Mouse (Mus musculus) embryonic stem cell, embryonic (primary cell): ENCODE measurements around the gene Tbc1d14.

Experiments used
- CTCF ChIA-PET, 4 experiments: fragments of 300-600 bp in 2 of 4; fragments of 350-600 bp in 2 of 4; sonication (Branson Sonifier 250); formaldehyde crosslinking; loops; one replicate each; lab custom pipeline; 2022; ENCODE audit warnings: inconsistent platforms in 2 of 4; lab: Charles Lee
- POLR2A ChIA-PET, 4 experiments: fragments of 300-600 bp in 2 of 4; fragments of 350-600 bp in 2 of 4; sonication (Branson Sonifier 250); formaldehyde crosslinking; loops; one replicate each; lab custom pipeline; 2022; ENCODE audit warnings: antibody characterized with exemption in 4 of 4, inconsistent platforms in 1 of 4; lab: Charles Lee

Tbc1d14 gene

DNA sequence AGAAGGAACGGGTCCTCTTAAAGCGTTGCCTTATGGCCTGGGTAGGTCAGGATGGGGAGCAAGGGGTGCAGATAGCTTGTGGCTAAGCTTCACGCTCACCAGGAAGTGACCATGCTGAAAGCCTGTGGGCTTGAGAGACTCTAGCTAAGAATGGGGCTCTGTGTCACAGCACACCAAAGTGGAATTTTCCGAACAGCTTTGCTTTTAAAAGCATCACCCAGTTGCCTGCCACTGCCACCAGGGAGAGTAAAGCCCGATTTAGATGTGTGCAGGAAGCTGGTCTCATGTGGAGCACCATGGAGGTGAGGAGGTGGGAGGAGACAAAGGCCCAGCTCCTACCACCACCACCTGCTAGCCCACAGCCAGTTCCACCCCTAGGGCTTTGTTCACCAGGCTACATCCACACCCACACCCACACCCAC, 2.6 kb downstream of the Tbc1d14 start:
- POLR2A ChIA-PET, result interaction anchor here in 3 of 4 experiments (0.6 to 4.4 kb wide), 8 partner anchors 8 to 157 kb away, joined by 3 to 43 read pairs (median 8); partner anchors contain the start of gene Grpel1 (in 2 of the 3)
- CTCF ChIA-PET, result interaction anchor here in 1 of 4 experiments (0.9 to 1.0 kb wide), 2 partner anchors 8 to 149 kb away, joined by 3 to 4 read pairs; no protein-coding TSS in a partner anchor

DNA sequence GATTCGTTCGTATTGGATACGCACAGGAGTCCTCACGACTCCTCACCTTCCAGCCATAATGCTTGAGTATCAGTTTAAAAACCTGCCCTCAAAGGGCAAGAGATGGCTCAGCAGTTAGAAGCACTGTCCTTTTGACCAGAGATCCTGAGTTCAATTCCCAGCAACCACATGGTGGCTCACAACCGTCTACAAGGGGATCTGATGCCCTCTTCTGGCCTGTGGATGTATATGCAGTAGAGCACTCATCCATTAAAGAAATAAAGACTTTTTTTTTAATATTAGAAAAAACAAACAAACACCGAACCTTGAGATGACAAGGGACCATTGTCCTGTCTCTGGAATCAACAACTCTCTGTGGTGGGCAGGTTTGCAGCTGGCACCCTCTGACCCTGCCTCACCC, 8.8 kb downstream of the Tbc1d14 start:
- ChIA-PET POLR2A (interaction anchor here in 2 of 4 experiments (1.0 to 3.6 kb wide), 4 partner anchors 30 to 120 kb away, joined by 3 to 109 read pairs (median 38); partner anchors contain the start of gene Grpel1 (in 1 of the 2)), CTCF (interaction anchor here in 2 of 4 experiments (0.9 to 1.1 kb wide), 3 partner anchors 10 to 121 kb away, joined by 3 to 5 read pairs (median 3); no protein-coding TSS in a partner anchor)

DNA sequence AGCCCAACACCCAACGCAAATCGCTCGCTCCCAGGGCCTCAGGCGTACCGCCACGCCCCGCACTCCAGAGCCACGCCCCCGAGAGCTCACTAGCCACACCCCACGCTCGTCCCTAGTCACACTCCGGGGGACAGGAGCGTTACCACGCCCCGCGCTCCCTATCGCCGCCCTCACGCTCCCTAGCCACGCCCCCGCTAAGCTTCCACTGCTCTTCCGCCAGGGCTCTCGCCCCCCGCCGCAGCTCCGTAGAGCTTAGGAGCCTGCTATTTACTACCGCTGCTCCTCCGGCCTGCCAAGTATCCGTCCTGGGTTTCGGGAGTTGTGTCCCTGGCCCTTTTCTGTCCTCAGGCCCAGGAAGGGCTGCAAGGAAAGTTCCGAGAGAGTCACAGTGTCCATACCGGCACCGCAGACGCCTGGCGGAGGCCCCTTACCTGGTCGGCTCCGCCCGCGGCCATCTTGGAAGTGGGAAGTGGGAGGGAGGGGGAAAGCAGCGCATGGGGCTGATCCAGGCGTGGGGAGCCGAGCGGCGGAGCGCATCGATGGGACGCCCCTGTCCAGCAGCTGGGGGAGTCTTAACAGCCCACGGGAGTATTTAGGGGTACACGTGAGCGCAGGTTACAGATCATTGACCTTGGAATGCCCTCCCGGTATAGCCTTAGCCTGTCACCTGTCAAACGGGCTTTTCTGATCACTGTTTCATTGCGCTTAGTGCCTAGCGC, 11.0 kb downstream of the Tbc1d14 start:
- ChIA-PET CTCF (interaction anchor here in 3 of 4 experiments (0.5 to 1.6 kb wide), 25 partner anchors 9 to 469 kb away, joined by 3 to 17 read pairs (median 4); partner anchors contain the start of genes Grpel1 (in 1 of the 3), Man2b2 (in 1 of the 3) and Tada2b (in 1 of the 3)), POLR2A (interaction anchor here (0.6 to 3.6 kb wide), 107 partner anchors 8 to 1477 kb away, joined by 3 to 109 read pairs (median 4); partner anchors contain the start of genes Grpel1 (in 4 of the 4), D5Ertd579e (in 2 of the 4), Mrfap1 (in 2 of the 4) and Tbc1d14 (in 2 of the 4))

DNA sequence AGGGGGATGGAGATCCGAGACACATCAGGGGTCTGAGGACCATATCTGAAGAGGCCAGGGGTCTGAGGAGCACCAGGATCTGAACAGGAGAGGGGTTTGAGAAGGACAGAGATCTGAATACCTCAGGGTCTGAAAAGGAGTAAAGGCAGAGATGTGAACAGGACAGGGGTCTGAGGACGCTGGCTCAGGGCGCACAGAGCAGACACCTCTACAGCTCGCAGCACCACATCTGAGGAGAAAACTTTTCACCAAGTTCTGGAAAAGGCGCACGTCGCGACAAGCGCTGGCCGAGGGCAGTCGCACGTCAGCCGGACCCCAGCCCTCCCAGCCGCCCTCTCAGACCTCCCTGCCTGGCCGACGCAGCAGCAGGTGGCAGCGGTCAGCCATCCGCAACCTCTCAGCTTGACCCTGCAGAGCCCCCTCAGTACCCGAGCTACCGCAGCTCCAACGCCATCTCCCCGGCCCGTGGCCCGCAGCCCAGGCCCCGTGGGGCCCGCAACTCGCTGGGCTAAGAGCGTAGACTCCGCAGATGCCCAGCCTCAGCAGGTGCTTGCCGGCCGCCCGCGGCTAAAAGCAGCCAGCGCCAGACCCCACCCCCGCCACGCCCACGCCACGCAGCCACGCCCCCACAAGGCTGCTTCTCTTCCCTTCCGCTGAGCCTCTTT, 11.7 kb downstream of the Tbc1d14 start:
- CTCF ChIA-PET, result interaction anchor here in 3 of 4 experiments (0.5 to 1.6 kb wide), 23 partner anchors 9 to 468 kb away, joined by 3 to 17 read pairs (median 4); partner anchors contain the start of genes Grpel1 (in 1 of the 3), Man2b2 (in 1 of the 3) and Tada2b (in 1 of the 3)
- POLR2A ChIA-PET, result interaction anchor here (0.6 to 3.6 kb wide), 97 partner anchors 8 to 1477 kb away, joined by 3 to 109 read pairs (median 4); partner anchors contain the start of genes Grpel1 (in 3 of the 4), D5Ertd579e (in 2 of the 4), Mrfap1 (in 2 of the 4) and Tbc1d14 (in 2 of the 4)

DNA sequence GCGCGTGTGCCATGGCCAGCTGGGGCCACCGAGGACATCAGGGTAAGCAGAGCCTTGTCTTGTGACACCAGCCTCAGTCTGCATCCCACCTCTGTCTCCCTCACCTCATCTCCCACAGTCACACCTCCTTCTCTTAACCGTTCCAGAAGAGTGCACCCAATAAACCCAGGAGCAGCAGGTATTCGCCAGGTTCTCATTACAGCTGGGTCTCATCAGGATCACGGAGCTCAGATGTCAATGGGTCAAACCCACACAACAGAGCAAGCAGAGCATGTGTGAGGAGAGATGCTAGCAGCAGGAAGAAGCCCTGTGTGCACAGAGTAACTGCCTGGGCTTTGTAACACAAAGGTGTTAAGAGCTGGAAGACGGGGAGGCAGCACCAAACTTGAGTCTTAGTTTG, 13.1 kb downstream of the Tbc1d14 start:
- POLR2A ChIA-PET, result interaction anchor here in 3 of 4 experiments (0.8 to 2.2 kb wide), 11 partner anchors 9 to 115 kb away, joined by 3 to 7 read pairs (median 3); partner anchors contain the start of genes Grpel1 (in 2 of the 3) and Ccdc96 (in 1 of the 3)
- CTCF ChIA-PET, result no interaction called here

DNA sequence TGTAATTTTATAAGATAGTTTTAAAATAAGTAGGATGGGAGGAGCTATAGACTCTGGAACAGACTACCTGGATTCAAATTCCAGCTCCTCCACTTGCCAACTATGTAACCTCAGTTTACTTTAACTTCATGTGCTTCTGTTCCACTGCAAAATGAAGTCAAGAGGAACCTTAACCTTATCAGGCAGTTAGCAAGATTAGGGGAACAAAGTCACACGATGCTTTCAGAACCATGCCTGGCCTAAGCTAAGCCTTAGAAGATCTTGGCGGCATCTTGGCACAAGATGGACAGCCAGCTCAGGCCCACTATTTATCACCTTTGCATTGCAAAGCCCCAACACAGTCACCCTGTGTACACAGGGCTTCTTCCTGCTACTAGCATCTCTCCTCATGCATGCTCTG, 14.1 kb downstream of the Tbc1d14 start:
- ChIA-PET CTCF (interaction anchor here in 2 of 4 experiments (0.5 to 1.7 kb wide), 2 partner anchors 105 to 354 kb away, joined by 3 read pairs; no protein-coding TSS in a partner anchor), POLR2A (interaction anchor here in 3 of 4 experiments (0.8 to 2.2 kb wide), 9 partner anchors 10 to 159 kb away, joined by 3 to 7 read pairs (median 4); partner anchors contain the start of genes Ccdc96 (in 1 of the 3) and Grpel1 (in 1 of the 3))

DNA sequence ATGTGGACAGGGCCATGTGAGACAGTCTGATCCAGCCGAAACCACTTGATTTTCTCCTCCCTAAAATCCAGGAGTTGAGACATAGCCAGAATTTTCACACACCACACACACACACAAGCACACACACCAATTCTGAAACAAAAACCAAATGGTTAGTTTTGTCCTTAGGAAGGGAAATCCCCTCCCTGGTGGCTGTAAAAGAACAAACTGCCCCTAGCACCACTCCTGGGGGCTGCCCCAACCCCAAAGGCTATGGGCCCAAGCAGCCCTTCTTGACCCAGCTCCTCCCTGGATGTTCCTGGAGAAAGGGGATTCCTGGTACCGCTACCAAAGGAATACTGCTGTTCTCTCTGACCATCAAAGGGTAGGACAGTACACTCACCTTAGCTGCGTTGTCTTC, 16.6 kb downstream of the Tbc1d14 start:
- ChIA-PET POLR2A (interaction anchor here in 2 of 4 experiments (0.5 to 1.2 kb wide), 5 partner anchors 12 to 63 kb away, joined by 3 to 4 read pairs (median 3); partner anchors contain the start of gene Tbc1d14 (in 1 of the 2)), CTCF (no interaction called here)

DNA sequence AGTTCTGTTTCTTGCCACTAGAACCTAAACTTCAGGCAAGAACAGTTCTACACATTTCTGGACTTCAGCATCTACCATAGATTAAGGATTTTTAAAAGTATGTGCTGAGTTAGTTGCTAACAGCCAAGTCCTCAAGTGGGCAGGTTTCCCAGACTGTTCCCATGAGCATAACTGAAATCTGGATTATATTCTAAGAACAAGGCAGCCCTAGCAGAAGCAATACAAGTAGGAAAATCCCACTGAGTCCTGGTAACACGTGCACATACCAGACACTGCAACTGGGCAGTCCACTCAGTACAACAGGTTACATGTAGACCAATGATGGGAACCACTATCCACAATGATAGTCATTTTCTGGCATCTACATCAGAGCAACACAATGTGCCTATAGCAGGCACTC, 17.3 kb downstream of the Tbc1d14 start:
- ChIA-PET POLR2A (interaction anchor here in 1 of 4 experiments (0.5 to 4.5 kb wide), 4 partner anchors 10 to 453 kb away, joined by 3 to 20 read pairs (median 4); partner anchors contain the start of gene Grpel1), CTCF (interaction anchor here in 1 of 4 experiments (1.3 kb wide), 1 partner anchor 101 kb away, joined by 4 read pairs; no protein-coding TSS in a partner anchor)

DNA sequence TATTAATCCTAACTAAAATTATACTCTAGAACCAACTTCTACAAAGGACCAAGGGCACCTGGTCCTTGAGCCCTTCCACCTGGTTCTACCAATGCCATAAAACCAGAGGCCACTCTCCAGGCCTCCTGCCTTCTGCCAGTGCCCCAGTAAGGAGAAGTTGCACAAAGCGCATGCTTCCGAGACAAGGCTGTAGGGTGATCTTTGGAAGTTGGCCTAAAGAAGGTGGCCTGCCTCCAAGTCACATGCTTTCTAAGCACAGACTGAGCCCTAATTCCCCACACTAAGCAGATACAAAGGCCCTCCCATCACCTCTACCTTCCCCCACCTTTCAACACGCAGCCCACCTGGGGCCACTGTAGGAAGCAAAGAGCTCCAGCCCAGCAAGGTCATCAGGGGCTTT, 17.8 kb downstream of the Tbc1d14 start:
- CTCF ChIA-PET, result interaction anchor here in 1 of 4 experiments (1.3 kb wide), 1 partner anchor 101 kb away, joined by 4 read pairs; no protein-coding TSS in a partner anchor
- POLR2A ChIA-PET, result interaction anchor here in 2 of 4 experiments (0.5 to 4.5 kb wide), 7 partner anchors 9 to 454 kb away, joined by 3 to 20 read pairs (median 5); partner anchors contain the start of gene Grpel1 (in 2 of the 2)

DNA sequence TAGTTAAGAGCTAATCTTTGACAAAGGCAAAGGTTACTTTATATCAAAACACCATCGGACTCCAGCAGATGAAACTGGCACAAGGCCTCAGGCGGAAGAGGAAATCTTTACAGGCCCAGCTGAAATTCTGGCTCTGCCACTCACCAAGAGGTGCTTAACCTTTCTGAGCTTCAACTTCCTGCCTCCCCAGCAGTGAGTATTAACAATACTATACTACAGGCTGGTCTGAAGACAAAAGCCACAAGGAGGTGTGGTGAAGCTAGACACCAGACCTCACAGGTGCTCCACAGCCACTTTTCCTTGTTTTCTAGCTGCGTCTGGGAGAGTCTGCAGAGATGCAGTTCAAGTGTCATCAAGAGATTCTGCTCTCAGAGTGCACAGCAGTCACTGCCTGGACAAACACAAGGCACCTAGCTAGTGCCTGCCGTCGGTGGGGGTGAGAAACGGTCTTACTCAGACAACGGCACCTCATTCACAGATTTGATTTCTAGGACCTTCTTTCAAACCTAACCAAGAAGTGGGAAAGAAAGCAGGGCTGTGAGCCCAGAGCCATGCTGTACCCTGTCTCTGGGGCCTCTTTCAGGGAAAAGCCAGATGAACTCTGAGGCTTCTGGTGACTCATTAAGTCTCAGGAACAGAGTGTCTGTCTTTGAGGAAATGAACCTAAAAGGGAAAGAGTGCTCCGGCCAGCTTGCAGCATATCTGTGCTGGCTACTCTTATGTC, 18.8 kb downstream of the Tbc1d14 start:
- POLR2A ChIA-PET, result interaction anchor here (0.6 to 4.5 kb wide), 22 partner anchors 8 to 513 kb away, joined by 3 to 20 read pairs (median 4); partner anchors contain the start of genes Grpel1 (in 3 of the 4) and Tbc1d14 (in 1 of the 4)
- CTCF ChIA-PET, result interaction anchor here in 3 of 4 experiments (0.6 to 1.3 kb wide), 4 partner anchors 10 to 144 kb away, joined by 3 to 4 read pairs (median 4); no protein-coding TSS in a partner anchor

DNA sequence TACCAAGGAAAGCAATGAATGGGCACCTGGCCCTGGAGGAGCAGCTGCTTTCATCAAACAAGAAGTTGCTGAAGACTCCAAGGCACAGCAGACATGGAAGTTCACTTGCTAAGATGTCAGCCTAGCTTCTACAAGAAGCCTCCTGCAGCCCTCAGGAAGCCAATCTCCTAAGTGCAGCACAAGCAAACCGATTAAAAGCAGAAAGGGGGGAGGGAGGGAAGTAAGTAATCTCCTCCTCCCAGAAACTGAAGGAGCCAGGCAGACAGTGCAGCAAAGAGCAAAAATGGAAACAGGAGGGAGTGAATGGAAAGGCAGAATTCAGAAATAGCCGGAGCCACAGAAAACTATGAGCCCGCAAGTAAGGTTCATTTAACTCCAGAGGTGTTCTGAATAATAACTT, 19.7 kb downstream of the Tbc1d14 start:
- CTCF ChIA-PET, result interaction anchor here in 2 of 4 experiments (0.8 kb wide), 2 partner anchors 8 to 218 kb away, joined by 3 read pairs; no protein-coding TSS in a partner anchor
- POLR2A ChIA-PET, result interaction anchor here (0.6 to 4.5 kb wide), 16 partner anchors 8 to 109 kb away, joined by 3 to 20 read pairs (median 4); partner anchors contain the start of gene Grpel1 (in 3 of the 4)

DNA sequence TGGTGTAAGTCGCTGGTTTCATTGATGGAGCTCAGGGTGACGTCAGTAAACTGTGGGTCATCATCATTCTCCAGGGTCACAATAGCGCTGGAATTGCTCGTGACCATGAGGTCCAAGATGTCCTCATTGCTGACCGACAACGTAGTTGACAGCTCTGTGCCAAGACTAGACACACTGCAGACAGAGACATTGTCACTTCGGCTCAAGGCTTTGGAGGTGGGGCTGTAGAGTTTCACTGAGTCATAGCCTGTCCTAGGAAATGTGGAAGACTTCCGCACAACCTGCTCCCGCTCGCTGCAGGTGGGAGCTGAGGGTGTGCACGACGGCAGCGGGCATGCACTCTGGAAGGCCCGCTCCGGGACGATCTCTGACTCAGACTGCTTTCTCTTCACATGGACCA, 21.7 kb downstream of the Tbc1d14 start:
- POLR2A ChIA-PET, result interaction anchor here in 2 of 4 experiments (0.7 to 4.5 kb wide), 7 partner anchors 9 to 106 kb away, joined by 3 to 20 read pairs (median 3); partner anchors contain the start of gene Grpel1 (in 1 of the 2)

DNA sequence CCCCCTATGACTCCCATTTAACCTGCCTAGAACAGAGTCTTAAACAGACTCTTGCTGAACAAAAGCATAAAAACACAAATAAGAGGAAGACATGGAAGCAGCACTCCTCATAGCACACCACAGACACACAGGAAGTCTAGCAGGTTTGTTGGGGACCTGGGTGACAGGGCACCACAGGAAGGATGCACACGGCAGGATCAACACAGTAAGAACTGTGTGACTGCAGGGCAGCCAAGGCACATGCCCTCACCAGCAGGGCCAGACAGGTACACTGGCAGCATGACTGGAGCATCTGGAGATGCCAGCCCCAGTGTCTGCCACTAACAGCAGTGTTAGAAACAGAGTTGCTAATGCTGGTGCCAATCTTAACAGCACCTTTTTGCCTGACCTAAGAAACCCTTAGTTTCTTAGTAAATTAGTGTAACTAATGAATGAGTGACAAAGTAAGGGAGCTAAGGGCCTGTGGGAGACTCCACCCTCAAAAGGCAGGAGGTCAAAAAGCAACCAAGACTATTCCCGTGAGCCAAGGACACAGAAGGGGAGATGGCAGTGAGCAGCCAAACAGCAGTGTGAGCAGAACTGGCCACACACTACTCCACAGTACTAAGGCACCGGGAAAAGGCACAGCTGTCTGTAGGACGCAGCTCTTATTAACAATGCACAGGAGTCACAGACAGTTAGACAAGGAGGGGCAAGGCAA, 22.4 kb downstream of the Tbc1d14 start:
- ChIA-PET POLR2A (interaction anchor here in 2 of 4 experiments (0.7 to 1.2 kb wide), 5 partner anchors 9 to 41 kb away, joined by 3 to 7 read pairs (median 3); no protein-coding TSS in a partner anchor), CTCF (interaction anchor here in 1 of 4 experiments (1.0 to 1.1 kb wide), 2 partner anchors 12 to 16 kb away, joined by 3 read pairs; no protein-coding TSS in a partner anchor)

More for the DNA sequence above, 21.7 kb downstream of the Tbc1d14 start:
- CTCF ChIA-PET, result interaction anchor here in 1 of 4 experiments (1.0 to 1.1 kb wide), 2 partner anchors 11 to 15 kb away, joined by 3 read pairs; no protein-coding TSS in a partner anchor

DNA sequence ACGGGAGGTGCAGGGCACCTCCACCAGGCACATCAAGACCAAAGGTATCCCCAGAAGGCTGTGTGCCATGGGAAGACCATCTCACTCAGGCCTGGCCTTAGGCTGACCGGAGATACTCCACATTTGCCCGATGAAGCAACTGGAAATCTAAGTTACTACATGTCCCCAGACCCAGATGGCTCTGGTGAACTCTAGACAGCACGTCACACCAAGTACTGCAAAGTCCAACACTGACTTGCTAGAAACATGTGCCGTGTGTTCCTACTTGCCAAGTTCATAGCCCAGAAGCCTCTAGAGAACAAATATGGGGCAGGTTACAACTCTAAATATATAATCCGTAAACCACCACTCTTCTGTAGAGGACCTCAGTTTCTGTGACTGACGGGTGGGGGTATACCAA, 23.0 kb downstream of the Tbc1d14 start:
- ChIA-PET CTCF (no interaction called here), POLR2A (no interaction called here)

DNA sequence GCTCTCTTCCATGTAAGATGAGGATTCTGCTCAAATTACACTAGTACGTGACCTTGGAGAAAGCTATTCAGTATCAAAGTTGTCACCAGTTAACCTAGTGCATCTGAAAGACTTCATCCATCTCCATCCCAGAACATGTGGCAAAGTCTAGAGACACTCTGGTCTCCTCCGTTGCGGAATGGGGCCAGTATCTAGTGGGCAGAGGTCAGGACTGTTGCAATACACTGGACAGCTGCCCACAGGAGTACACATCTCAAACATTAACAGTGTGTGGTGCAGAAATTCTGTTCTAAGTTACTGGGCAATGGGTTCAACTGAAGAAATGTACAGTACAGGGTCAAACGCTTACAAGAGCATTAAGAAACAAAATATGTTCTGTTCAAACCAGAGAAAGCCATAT, 25.0 kb downstream of the Tbc1d14 start:
- ChIA-PET CTCF (interaction anchor here in 2 of 4 experiments (0.9 to 1.1 kb wide), 3 partner anchors 9 to 30 kb away, joined by 3 to 4 read pairs (median 4); no protein-coding TSS in a partner anchor), POLR2A (interaction anchor here in 2 of 4 experiments (0.6 to 3.6 kb wide), 11 partner anchors 11 to 462 kb away, joined by 3 to 18 read pairs (median 4); partner anchors contain the start of gene Grpel1 (in 1 of the 2))
